Mouse (Mus musculus): ENCODE data around the gene Cdh18. TPM values are rescaled to one million over a fixed set of nuclear protein-coding genes. Genes with fewer than 3 reads are reported as not detected.

Gene Cdh18
- total and polyA plus RNA-seq, 3 experiments = not detected

- Histone ChIP-seq H3K4me3 (ENCODE audit: control insufficient read depth in 1 of 2, insufficient read depth in 1 of 2, low read depth in 2 of 2, low read length in 2 of 2) (no peak overlapping the region), H3K27me3 (ENCODE audit: control insufficient read depth in 1 of 2, insufficient read depth in 2 of 2, low read length in 2 of 2) (no peaks in the 10 kb centered on the region), H3K79me2 (ENCODE audit: control insufficient read depth, insufficient read depth, low read length, poor library complexity) (no peaks in the 10 kb centered on the region), H3K36me3 (ENCODE audit: control insufficient read depth in 1 of 2, insufficient read depth in 2 of 2, low read length in 2 of 2) (no peaks in the 10 kb centered on the region), H3K9ac (ENCODE audit: control insufficient read depth, low read depth, low read length, poor library complexity, severe bottlenecking) (no peak overlapping the region), H3K9me3 (replicated peaks; ENCODE audit: insufficient read depth, low read length) (no peaks in the 10 kb centered on the region), H3K4me1 (ENCODE audit: control insufficient read depth in 1 of 2, insufficient read depth in 2 of 2, low read length in 2 of 2) (no peaks in the 10 kb centered on the region), H3K27ac (ENCODE audit: control insufficient read depth, low read depth, low read length) (no peak overlapping the region)
- TF ChIP-seq ZNF384 (IDR thresholded peaks at IDR 0.05; ENCODE audit: low read depth, low read length) (no peak), CHD2 (IDR thresholded peaks at IDR 0.05; ENCODE audit: low read length) (no peak), TBP (IDR thresholded peaks at IDR 0.05; ENCODE audit: low read depth, low read length) (no peak), E2F4 (IDR thresholded peaks at IDR 0.05; ENCODE audit: borderline replicate concordance, low read depth, low read length) (no peak), MAX (IDR thresholded peaks at IDR 0.05; ENCODE audit: low read length) (no peak), MAFK (IDR thresholded peaks at IDR 0.05; ENCODE audit: borderline replicate concordance, low read depth, low read length) (no peak), CHD1 (IDR thresholded peaks at IDR 0.05; ENCODE audit: low read depth, low read length) (no peak)
- no peak for DNase-seq (ENCODE audit: low read depth, low spot score)
These were observed 967.0 kb downstream of the Cdh18 start for GRCm38 (mm10) chr15:23515786-23516185.

GRCm38 (mm10) chr15:23518079-23518478 is 969.3 kb downstream of the Cdh18 start:
- Histone ChIP-seq H3K4me1 (ENCODE audit: control insufficient read depth in 1 of 2, insufficient read depth in 2 of 2, low read length in 2 of 2) (no peaks in the 10 kb centered on the region), H3K27me3 (ENCODE audit: control insufficient read depth in 1 of 2, insufficient read depth in 2 of 2, low read length in 2 of 2) (no peaks in the 10 kb centered on the region), H3K9ac (ENCODE audit: control insufficient read depth, low read depth, low read length, poor library complexity, severe bottlenecking) (no peak overlapping the region), H3K79me2 (ENCODE audit: control insufficient read depth, insufficient read depth, low read length, poor library complexity) (no peaks in the 10 kb centered on the region), H3K27ac (ENCODE audit: control insufficient read depth, low read depth, low read length) (no peak overlapping the region), H3K9me3 (replicated peaks; ENCODE audit: insufficient read depth, low read length) (no peaks in the 10 kb centered on the region), H3K36me3 (ENCODE audit: control insufficient read depth in 1 of 2, insufficient read depth in 2 of 2, low read length in 2 of 2) (no peaks in the 10 kb centered on the region), H3K4me3 (ENCODE audit: control insufficient read depth in 1 of 2, insufficient read depth in 1 of 2, low read depth in 2 of 2, low read length in 2 of 2) (no peak overlapping the region)
- TF ChIP-seq MAZ (IDR thresholded peaks at IDR 0.05; ENCODE audit: low read depth, low read length) = no peak
- no peak for TF ChIP-seq SIN3A (IDR thresholded peaks at IDR 0.05; ENCODE audit: low read length)
- no peak for TF ChIP-seq ZKSCAN1 (IDR thresholded peaks at IDR 0.05; ENCODE audit: low read depth, low read length)
- TF ChIP-seq MYC (IDR thresholded peaks at IDR 0.05; ENCODE audit: low read depth, low read length) = no peak
- DNase-seq (ENCODE audit: low read depth, low spot score) = no peak
